Mouse (Mus musculus): ENCODE results near the gene Rnf225.

GRCm38 (mm10) chr7:12934808-12935207 is 7.6 kb downstream of the Rnf225 start:
- TF ChIP-seq CTCF (IDR thresholded peaks at IDR 0.05; ENCODE audit: insufficient read depth, low read depth, low read length) (no peak), POLR2A (IDR thresholded peaks at IDR 0.05; ENCODE audit: insufficient read depth, low read depth, low read length) (no peak)
